Mouse (Mus musculus): ENCODE results near the gene Rspry1.

The Rspry1 gene

GRCm38 (mm10) chr8:94601607-94602385 lies at the start of gene Rspry1, which contains the start of gene Fam192a:
TSS of gene Rspry1 (plus strand) at chr8:94601937.
TSS of gene Fam192a (minus strand) at chr8:94601997.
- DNase-seq (ENCODE audit: low read depth, low spot score) = peak; percentile 100

- no peak for DNase-seq (ENCODE audit: low read depth, low spot score)
These were observed 49.0 kb upstream of the Rspry1 start for GRCm38 (mm10) chr8:94552696-94553095.

GRCm38 (mm10) chr8:94557281-94557680 lies 44.5 kb upstream of the Rspry1 start:
- DNase-seq (ENCODE audit: low read depth, low spot score) = no peak

- no peak for DNase-seq (ENCODE audit: low read depth, low spot score)
These were observed 40.5 kb upstream of the Rspry1 start for GRCm38 (mm10) chr8:94561256-94561655.

GRCm38 (mm10) chr8:94564421-94564820 lies 37.3 kb upstream of the Rspry1 start:
- DNase-seq (ENCODE audit: low read depth, low spot score) = no peak

- no peak for DNase-seq (ENCODE audit: low read depth, low spot score)
These were observed 35.7 kb upstream of the Rspry1 start for GRCm38 (mm10) chr8:94566033-94566432.

- no peak for DNase-seq (ENCODE audit: low read depth, low spot score)
These were observed 35.1 kb upstream of the Rspry1 start for GRCm38 (mm10) chr8:94566446-94567158.

- no peak for DNase-seq (ENCODE audit: low read depth, low spot score)
These were observed 34.4 kb upstream of the Rspry1 start for GRCm38 (mm10) chr8:94567159-94567849.

- DNase-seq (ENCODE audit: low read depth, low spot score) = no peak
These were observed 33.6 kb upstream of the Rspry1 start for GRCm38 (mm10) chr8:94568098-94568497.

- no peak for DNase-seq (ENCODE audit: low read depth, low spot score)
These were observed 32.3 kb upstream of the Rspry1 start for GRCm38 (mm10) chr8:94569419-94569818.

- no peak for DNase-seq (ENCODE audit: low read depth, low spot score)
These were observed 29.8 kb upstream of the Rspry1 start for GRCm38 (mm10) chr8:94571896-94572295.

GRCm38 (mm10) chr8:94574159-94574907 lies 27.4 kb upstream of the Rspry1 start:
- peak; percentile 80 for DNase-seq (ENCODE audit: low read depth, low spot score)

- no peak for DNase-seq (ENCODE audit: low read depth, low spot score)
These were observed 26.6 kb upstream of the Rspry1 start for GRCm38 (mm10) chr8:94575148-94575547.

GRCm38 (mm10) chr8:94581820-94582483 lies 19.8 kb upstream of the Rspry1 start:
- DNase-seq (ENCODE audit: low read depth, low spot score) = no peak

GRCm38 (mm10) chr8:94582569-94582968 lies 19.2 kb upstream of the Rspry1 start:
- DNase-seq (ENCODE audit: low read depth, low spot score) = no peak

- peak; percentile 52 for DNase-seq (ENCODE audit: low read depth, low spot score)
These were observed 17.4 kb upstream of the Rspry1 start for GRCm38 (mm10) chr8:94584238-94584817.

- no peak for DNase-seq (ENCODE audit: low read depth, low spot score)
These were observed 10.0 kb upstream of the Rspry1 start for GRCm38 (mm10) chr8:94591691-94592090.

- DNase-seq (ENCODE audit: low read depth, low spot score) = no peak
These were observed 7.5 kb upstream of the Rspry1 start for GRCm38 (mm10) chr8:94594211-94594610.

GRCm38 (mm10) chr8:94600478-94600877 lies 1.3 kb upstream of the Rspry1 start:
- DNase-seq (ENCODE audit: low read depth, low spot score) = no peak

GRCm38 (mm10) chr8:94601034-94601606 lies 617 bp upstream of the Rspry1 start:
- DNase-seq (ENCODE audit: low read depth, low spot score) = no peak
